Mouse (Mus musculus) spleen, adult 2 months (tissue): ENCODE measurements around the gene Gnat2. TPM values are rescaled to one million over a fixed set of nuclear protein-coding genes. Genes with fewer than 3 reads are reported as not detected.
A peak's percentile ranks its signal among the peaks of the same experiment; 100 is the strongest.

Experiments
- DNase-seq, 2 experiments: peaks; one replicate each; pipeline versions ENCODE4 v3.0.0 to v3.0.0-alpha.2; 2012 to 2021; ENCODE audit warnings: low spot score in 2 of 2, low read depth in 1 of 2
- H3K27ac ChIP-seq: fragments of 200-500 bp; 2 replicates; pipeline ENCODE4 v1.5.1; 2012; ENCODE audit warnings: low read length, inconsistent platforms; ENCODE audit not compliant: insufficient read depth
- H3K27me3 ChIP-seq: fragments of 200-500 bp; 2 replicates; pipeline ENCODE4 v1.6.1; 2012; ENCODE audit warnings: mild to moderate bottlenecking, moderate library complexity, low read length, inconsistent platforms; ENCODE audit not compliant: control insufficient read depth, insufficient read depth
- H3K36me3 ChIP-seq: fragments of 200-500 bp; 2 replicates; pipeline ENCODE4 v1.6.1; 2012; ENCODE audit warnings: mild to moderate bottlenecking, low read length, inconsistent platforms; ENCODE audit not compliant: control insufficient read depth, insufficient read depth
- H3K4me1 ChIP-seq: fragments of 200-500 bp; 2 replicates; pipeline ENCODE4 v1.6.1; 2011; ENCODE audit warnings: inconsistent platforms; ENCODE audit not compliant: control insufficient read depth, insufficient read depth, insufficient read length
- H3K4me3 ChIP-seq: fragments of 200-500 bp; 2 replicates; pipeline ENCODE4 v1.5.1; 2011; ENCODE audit warnings: mild to moderate bottlenecking, inconsistent platforms; ENCODE audit not compliant: insufficient read depth, insufficient read length; ENCODE audit errors: extremely low read depth
- CTCF ChIP-seq: fragments of 200-500 bp; IDR thresholded peaks from 2 replicates; pipeline ENCODE4 v1.5.1; 2011; ENCODE audit warnings: mild to moderate bottlenecking, inconsistent platforms; ENCODE audit not compliant: insufficient read depth, insufficient read length, insufficient replicate concordance; ENCODE audit errors: extremely low read depth
- POLR2A ChIP-seq: fragments of 200-500 bp; IDR thresholded peaks from 2 replicates; pipeline ENCODE4 v1.6.1; 2011; ENCODE audit warnings: low read depth, low read length, inconsistent platforms
- WGBS: fragments of 180-500 bp; shearing (Covaris S2); methylation state at CpG from one replicate; pipeline ENCODE4 v1.1.7; 2018; 5-methylcytosine and 5-hydroxymethylcytosine counted together
- polyA plus RNA-seq: library from polyadenylated mRNA; depleted of rRNA; stranded (reverse); fragments of >200 nt; gene quantifications from 2 replicates; pipeline ENCODE4 v1.2.3, GENCODE M21; 2012

Gene Gnat2
- polyA plus RNA-seq, 1 experiment = 0.18 TPM

GRCm38 (mm10) chr3:108085721-108086469 is 6.7 kb upstream of the Gnat2 start:
- Histone ChIP-seq H3K4me1 (peaks cover 3% of the 10 kb centered on the region; the same call in 1 of the 2 replicates), H3K27me3 (no peaks in the 10 kb centered on the region), H3K36me3 (no peaks in the 10 kb centered on the region), H3K4me3 (peak overlapping the region; percentile 60), H3K27ac (peak overlapping the region; percentile 43)
- no peak for TF ChIP-seq POLR2A
- no peak for TF ChIP-seq CTCF
- under 1% methylated on average over 31 of the region's 31 CpGs for WGBS
- peak in 1 of 2 experiments; percentile 23 for DNase-seq

GRCm38 (mm10) chr3:108086470-108086979 is 6.1 kb upstream of the Gnat2 start, which contains the start of gene Ampd2:
Gene Ampd2 (minus strand): TSS chr3:108086651.
- TF ChIP-seq POLR2A (no peak), CTCF (no peak)
- Histone ChIP-seq H3K27ac (peak within 1 kb of the TSS; percentile 43), H3K36me3 (no peaks in the 10 kb centered on the region), H3K4me1 (peaks cover 3% of the 10 kb centered on the region; the same call in 1 of the 2 replicates), H3K27me3 (no peaks in the 10 kb centered on the region), H3K4me3 (peak within 1 kb of the TSS; percentile 60)
- under 1% methylated on average over 29 of the region's 29 CpGs for WGBS
- DNase-seq = peak in 1 of 2 experiments; percentile 61

- H3K27me3 ChIP-seq = 0 out of 2 replicates have a peak, but pooled peaks cover 1% of the 10 kb centered on the region
- no peak overlapping the region for H3K4me3 ChIP-seq
- WGBS = 61% methylated on average over 3 of the region's 3 CpGs
- no peaks in the 10 kb centered on the region for H3K36me3 ChIP-seq
- peaks cover 3% of the 10 kb centered on the region; the same call in 1 of the 2 replicates for H3K4me1 ChIP-seq
- TF ChIP-seq POLR2A (no peak), CTCF (no peak)
- H3K27ac ChIP-seq = no peak overlapping the region
- no peak for DNase-seq
Observed at GRCm38 (mm10) chr3:108087329-108087728, 5.3 kb upstream of the Gnat2 start.

- H3K4me1 ChIP-seq = peaks cover 3% of the 10 kb centered on the region; the same call in 1 of the 2 replicates
- DNase-seq = no peak
- no peak overlapping the region for H3K4me3 ChIP-seq
- 0 out of 2 replicates have a peak, but pooled peaks cover 1% of the 10 kb centered on the region for H3K27me3 ChIP-seq
- no peaks in the 10 kb centered on the region for H3K36me3 ChIP-seq
- H3K27ac ChIP-seq = no peak overlapping the region
- 82% methylated on average over 5 of the region's 5 CpGs for WGBS
- TF ChIP-seq CTCF = no peak
- no peak for TF ChIP-seq POLR2A
Observed at GRCm38 (mm10) chr3:108088842-108089380, 3.7 kb upstream of the Gnat2 start.

- H3K36me3 ChIP-seq = no peaks in the 10 kb centered on the region
- TF ChIP-seq CTCF = no peak
- WGBS = 78% methylated on average over 2 of the region's 2 CpGs
- DNase-seq = no peak
- H3K27ac ChIP-seq = no peak overlapping the region
- H3K27me3 ChIP-seq = 0 out of 2 replicates have a peak, but pooled peaks cover 1% of the 10 kb centered on the region
- H3K4me1 ChIP-seq = peaks cover 3% of the 10 kb centered on the region; the same call in 1 of the 2 replicates
- H3K4me3 ChIP-seq = no peak overlapping the region
Observed at GRCm38 (mm10) chr3:108089916-108090315, 2.7 kb upstream of the Gnat2 start.

DNA sequence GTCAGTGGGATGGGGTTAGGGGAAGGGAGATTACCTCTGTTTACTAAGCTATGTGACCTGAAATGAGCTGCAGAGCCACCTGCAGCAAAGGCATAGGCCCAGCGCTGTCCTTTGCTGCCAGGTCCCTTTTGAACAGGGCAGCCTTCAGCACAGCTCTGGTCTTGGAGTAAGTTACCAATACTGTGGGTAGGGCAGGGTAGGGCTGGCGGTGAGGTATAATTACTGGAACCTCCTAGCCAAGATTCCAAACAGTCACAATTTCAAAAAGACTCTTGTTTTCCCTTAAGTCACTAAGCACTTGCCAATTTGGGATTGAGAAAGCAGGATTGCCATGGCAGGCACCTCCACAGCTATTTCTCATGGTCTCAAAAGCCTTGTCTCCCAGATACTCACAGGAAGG is 2.0 kb upstream of the Gnat2 start:
- Histone ChIP-seq H3K4me3 (no peak overlapping the region), H3K36me3 (no peaks in the 10 kb centered on the region), H3K27ac (no peak overlapping the region), H3K4me1 (peaks cover 3% of the 10 kb centered on the region; the same call in 1 of the 2 replicates), H3K27me3 (0 out of 2 replicates have a peak, but pooled peaks cover 1% of the 10 kb centered on the region)
- TF ChIP-seq CTCF = no peak
- no peak for TF ChIP-seq POLR2A
- no peak for DNase-seq
- WGBS = 96% methylated on average over 2 of the region's 2 CpGs
